Mouse (Mus musculus): ENCODE results near the gene Clmn. TPM values are rescaled to one million over a fixed set of nuclear protein-coding genes. Genes with fewer than 3 reads are reported as not detected.

Gene Clmn
- polyA plus RNA-seq (2015; fragmentation: Nextera tagmentation; extraction: Ambion mirVana): 0.62 and 0.65 TPM in 2 replicates

DNA sequence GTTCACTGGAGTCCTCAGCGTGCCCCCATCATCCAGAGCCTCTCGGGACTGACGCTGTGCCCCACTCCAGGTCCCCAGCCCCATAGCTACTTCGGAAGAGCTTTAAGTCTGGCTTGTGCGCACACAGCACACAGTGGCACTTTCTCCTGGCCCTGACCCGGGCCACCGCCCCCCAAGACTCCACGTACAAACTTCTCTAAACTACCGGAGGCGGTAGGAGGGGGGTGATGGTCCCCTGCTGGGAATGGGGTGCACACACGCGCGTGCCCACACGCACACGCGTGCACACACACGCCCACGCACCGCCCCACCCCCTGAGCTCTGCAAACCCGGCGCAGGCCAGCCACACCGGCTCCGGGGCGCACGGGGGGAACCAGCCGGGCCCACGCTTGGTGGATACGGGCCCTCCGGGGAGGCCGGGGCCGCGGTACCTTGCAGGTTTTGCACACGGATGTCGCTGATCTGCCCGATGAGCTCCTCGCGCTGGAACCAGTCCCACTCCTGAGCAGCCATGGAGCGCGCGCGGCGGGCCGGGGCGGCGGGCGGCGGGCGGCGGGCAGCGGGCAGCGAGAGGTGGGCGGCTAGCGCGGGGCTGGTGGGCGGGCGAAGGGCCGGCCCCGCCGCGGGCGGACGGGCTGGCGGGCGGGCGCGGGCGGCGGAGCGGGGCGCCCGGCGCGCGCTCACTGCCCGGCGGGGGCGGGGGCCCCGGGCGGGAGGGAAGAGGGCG, at the start of gene Clmn:
TSS of gene Clmn (minus strand) at position 638 of the 727 bp plus-strand sequence.
- no peak for DNase-seq (ENCODE audit: low spot score)

DNA sequence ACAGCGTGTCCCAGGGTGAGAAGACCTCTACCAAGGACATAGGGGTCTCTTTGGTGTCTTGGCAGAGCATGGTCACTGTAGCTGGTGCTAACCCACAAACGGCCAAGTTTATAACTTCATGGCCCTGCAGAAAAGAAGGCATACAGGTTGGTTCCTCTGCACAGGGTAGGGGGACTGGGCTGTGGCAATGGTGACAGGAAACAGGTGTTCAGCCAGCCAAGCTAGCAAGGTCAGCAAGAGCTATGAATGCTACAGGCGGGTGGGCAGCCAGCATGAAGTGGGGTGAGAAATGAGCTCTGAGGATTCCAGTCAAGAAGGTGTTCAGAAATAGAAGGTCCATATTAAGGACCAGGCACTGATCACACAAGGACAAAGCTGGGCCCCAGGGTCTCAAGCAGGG, 48.1 kb upstream of the Clmn start:
- DNase-seq (ENCODE audit: low spot score): no peak

DNA sequence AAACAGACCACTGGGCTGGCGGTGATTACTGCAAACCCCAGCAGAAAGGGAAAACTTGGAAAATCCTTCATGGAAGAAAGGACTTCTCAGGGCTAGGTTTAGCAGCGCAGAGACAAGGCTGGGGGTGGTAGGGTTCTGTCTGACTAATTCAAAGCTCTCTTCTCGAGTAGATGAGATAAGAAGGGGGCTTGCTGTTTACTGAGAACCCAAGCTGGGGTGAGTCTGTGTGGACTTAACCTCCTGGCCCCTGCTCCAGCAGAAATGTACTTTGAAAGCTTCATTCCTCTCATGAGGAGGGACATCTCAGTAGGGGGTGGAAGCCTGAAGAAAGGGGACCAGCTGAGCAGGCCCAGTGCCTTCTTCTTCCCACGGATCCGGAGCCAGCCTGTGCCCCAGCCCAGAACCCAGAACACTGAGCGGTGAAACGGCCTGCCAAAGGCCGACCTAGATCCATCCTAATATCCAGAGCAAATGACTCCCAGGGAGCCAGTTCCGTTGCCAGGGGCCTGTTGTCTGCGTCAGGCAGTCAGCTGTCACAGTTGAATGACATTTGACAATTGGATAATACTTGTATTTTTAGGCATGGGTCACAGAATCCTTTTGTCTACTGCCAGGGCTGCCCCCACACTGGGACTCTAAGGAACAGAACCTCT, 47.5 kb upstream of the Clmn start:
- no peak for DNase-seq (ENCODE audit: low spot score)

DNA sequence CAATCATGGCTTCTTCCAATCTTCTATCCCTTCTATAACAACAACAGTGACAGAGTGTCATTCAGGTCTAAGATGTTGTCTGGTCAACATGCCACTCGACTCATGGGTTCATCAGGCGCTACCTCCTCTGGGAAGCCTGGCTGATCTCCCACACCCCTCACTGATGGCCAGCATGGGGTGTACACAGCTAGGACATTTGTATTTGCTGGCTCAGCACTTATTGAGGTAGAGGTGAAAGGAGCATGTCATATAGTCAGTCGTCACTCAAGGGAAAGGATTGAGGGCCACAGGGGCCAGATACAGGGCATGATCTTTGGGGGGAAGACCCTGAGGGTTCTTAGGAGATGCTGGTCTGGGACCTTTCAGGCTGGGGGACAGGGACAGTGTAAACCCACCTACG, 44.9 kb upstream of the Clmn start:
- no peak for DNase-seq (ENCODE audit: low spot score)

DNA sequence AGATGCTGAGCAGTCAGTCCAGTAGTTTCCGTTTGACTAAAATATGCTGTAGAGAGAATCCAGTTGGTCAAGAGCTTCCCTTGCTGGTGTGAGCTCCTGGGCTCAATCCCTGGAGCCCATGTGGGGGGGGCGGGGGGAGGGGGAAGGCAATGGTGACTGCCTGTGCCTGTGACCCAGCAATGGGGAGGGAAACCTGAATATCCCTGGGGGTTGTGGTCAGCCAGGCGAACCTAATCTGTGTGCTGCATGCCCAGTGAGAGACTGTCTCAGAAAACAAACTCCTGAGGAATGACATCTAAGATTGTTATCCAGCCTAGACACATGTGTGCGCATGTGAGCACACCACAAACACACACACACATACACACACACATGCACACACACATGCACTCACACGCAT, 44.1 kb upstream of the Clmn start:
- DNase-seq (ENCODE audit: low spot score): no peak

DNA sequence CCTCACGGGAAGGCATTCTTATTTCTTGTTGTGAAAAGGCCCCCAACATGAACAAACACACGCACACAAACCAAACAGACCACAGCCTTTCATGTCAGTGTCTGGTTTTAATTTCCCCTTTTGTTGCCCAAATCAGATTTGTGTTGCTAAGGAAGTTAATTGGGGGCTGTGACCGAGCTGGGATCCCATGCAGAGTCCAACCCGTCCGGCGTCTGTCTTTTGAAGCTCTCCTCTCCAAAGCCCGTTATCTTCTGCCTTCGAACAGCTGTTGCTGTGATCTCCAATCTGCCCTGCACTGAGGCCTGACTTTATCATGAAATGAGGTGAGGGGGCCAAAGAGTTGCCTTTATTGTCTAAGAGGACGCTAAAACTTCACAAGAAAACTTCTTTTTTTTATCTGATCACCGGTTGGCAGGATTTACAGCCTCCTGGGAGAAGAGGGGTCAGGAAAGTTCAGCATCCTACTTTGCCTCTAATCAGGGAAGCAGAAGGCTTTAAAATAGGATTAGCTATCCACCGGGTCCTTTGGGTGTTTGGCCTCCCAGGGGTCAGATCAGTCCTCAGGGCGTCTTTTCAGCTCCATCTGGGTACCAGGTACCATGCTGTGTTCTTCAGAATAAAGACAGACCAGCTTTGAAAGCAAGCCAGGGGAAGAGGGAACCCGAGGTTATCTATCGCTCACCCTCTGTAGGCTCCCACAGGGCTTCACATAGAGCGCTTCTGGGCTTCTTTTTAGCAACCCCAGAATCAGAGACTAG, 43.3 kb upstream of the Clmn start:
- no peak for DNase-seq (ENCODE audit: low spot score)

DNA sequence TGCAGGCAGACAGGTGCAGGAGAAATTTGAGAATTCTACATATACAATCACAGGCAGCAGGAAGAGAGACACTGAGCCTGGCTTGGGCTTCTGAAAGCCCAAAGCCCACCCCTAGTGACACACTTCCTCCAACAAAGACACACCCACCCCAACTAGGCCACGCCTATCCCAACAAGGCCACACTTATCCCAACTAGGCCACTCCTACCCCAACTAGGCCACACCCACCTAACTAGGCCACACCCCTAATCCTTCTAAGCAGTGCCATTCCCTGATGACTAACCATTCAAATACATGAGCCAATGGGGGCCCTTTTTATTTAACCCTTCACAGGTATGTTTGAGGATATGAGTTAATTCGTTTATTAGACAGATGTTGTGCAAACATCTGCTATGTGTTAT, 42.3 kb upstream of the Clmn start:
- no peak for DNase-seq (ENCODE audit: low spot score)

DNA sequence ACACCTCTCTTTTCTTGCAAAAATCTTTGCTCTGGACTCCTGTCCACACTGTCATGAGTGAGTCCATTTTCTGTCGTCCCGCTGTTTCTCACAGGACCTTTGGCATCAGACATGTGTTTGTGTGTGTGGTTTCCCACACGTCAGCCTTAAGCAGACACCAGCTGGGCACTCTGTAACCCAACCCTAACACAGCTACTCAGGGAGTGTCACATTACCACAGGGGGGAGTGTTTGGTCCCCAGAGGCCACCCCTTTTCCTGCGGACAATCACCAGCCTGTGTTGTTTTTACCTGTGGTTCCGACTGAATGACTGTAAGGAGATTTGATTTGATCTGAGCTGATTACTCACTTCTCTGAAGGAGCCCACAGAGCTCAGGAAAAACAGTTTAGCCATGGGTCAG, 39.3 kb upstream of the Clmn start:
- DNase-seq (ENCODE audit: low spot score): no peak

DNA sequence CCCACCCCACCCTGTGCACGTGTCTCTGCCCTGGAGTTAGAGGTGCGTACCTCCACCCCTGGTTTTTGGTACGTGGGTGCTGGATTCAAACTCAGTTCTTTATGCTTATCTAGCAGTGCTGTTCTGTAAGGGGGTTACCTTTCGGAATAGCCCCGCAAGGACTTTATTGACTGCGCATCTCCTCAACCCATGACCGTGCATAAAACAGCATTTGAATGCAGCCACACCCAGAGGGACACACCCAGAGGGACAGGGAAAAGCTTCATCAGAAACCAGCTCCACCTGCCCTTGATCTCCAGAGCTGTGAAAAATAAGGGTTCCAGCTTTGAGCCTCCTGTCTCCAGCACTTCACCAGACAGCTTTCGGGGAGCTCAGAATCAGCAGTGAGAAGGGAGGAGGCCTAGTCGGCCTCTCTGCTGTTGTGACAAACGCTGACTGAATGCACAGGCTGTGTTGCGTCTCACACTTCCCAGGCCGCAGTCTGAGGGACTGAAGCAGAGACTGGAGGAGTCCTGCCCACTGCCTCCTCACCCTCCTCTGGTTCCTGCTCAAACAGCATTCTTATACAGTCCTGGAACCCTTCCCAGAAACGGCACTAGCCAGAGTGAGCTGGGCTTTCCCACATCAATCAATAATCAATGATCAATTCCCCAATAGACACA, 37.6 kb upstream of the Clmn start:
- no peak for DNase-seq (ENCODE audit: low spot score)

DNA sequence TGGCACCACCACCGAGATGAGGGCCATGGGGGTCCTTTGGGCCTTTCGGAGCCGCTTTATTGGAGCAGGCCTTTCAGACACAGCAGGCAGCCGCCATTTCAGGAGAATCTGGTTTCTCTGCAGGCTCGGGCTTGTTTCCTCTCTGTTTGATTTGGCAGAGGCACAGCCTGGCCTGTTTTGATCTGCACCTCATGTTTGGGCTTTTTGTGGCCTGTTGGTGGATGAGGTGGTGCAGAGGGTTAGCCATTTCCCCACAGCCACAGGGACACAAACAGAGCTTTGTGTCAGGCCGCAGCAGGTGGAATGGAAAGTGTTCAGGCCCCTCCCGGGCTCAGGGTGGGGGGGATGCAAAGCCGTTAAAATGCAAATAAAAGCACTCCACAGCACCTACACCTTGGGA, 36.4 kb upstream of the Clmn start:
- DNase-seq (ENCODE audit: low spot score): no peak

DNA sequence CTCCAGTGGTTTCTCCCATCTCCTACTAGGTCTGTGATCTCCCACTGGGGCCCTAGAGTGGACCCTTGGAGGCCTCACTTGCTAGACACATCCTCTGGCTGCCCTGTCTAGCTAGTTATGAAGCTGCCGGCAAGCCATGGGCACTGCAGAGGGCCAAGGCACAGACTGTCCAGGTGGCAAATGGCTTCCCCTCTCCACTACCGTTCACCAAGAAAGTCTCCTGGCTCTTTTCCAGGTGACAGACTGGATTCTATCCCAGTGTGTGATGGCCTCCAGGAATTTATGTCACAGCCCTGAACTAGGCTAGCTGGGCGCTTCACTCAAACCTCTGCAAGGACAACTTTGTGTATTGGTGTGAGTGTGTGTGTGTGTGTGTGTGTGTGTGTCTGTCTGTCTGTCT, 35.0 kb upstream of the Clmn start:
- DNase-seq (ENCODE audit: low spot score): no peak

DNA sequence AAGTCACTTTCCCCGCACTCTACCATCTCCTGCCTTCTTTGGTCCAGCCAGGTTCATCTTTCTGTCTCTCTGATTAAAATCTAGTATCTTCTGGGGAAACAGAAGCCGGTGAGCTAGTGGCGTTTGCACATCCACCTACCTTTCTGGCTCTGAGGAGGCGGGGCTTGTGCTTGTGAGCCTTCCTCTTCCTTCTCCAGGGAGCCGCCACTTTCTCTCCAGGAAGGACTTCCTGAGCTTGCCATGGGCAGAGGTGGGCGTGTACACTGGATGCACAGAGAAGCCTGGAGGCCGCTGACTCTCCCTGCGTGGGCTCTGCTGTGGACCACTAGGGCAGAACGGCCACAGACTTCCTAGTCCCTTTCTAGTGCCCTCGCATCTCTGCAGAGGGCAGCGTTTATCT, 34.3 kb upstream of the Clmn start:
- DNase-seq (ENCODE audit: low spot score): no peak

DNA sequence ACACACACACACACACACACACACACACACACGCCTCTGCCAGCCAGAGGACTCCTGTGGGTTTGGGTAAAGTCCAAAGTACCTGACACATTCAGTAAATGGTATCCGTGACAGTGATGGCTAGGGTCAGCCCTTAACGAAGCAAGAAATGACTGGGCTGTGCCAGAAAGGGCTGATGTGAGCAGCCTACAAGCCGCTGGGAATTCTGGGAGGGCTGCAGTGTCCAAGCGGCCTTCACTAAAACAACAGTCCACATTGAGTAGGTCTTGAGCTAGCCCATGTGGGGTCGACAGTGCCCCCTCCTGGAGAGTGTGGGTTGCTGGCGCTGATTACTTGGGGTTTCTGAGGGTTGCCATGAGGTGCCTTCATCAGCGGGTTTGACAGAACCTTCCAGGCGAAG, 33.8 kb upstream of the Clmn start:
- no peak for DNase-seq (ENCODE audit: low spot score)

DNA sequence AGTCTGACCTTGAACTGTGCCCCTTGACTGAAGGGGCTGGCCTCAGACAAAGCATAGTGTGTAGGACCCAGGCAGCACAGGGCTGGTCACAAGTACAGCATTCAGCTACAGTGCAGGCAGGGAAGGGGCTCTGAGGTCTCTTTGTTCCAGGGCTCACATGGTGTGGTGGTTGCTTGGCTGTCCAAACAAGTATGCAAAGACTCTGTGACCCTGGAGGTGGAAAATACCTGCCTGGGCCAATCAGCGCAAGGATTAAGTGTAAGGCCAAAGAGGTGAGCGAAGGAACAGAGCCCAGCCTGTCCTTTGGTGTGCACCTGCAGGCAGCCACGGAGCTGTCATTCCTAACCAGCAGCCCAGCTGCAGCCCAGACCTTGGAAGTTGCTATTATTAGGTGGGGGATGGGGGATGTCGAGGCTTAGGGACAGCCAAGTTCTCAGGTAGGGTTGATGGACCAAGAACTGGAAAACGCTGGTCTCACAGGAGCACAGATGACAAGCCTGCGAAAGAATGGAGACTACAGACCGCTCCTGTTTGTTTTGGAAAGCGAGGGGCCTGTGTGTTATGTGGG, 32.3 kb upstream of the Clmn start:
- DNase-seq (ENCODE audit: low spot score): no peak

DNA sequence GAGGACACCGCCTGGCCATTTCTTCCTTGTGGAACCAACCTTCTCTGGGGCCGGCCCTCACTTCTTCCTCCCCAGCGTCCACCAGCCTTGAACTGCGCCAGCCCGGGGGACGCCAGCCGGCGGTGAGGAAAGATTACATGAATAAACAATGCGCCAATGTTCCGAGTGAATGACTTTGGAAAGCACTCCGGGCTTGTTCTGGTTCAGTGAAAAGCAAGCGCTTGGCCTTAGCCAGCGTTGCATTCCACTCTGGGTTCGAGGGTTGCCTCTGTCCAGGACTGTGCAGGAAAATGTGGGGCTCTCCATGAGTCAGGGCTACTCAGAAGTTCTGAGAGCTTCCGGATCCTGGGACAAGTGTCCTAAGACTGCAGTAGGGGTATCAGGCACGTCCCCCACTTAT, 31.8 kb upstream of the Clmn start:
- DNase-seq (ENCODE audit: low spot score): no peak

DNA sequence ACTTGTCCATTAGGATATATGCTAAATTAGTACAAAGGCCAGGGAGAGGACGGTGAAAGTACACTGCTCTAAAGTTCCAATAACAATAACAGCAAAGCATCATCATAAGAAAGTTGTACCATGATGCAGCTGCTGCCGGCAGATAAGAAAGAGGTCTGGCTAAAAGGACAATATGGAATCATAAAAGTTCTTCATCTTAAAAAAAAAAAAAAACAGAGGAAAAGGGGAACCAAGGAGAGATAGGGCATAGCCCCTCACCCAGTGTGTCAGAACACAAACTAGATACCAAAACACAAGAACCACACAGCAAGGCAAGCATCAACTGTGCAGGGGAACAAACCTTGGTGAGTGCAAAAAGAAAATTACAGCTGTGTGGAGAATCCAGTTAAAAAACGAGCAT, 27.4 kb upstream of the Clmn start:
- DNase-seq (ENCODE audit: low spot score): no peak

DNA sequence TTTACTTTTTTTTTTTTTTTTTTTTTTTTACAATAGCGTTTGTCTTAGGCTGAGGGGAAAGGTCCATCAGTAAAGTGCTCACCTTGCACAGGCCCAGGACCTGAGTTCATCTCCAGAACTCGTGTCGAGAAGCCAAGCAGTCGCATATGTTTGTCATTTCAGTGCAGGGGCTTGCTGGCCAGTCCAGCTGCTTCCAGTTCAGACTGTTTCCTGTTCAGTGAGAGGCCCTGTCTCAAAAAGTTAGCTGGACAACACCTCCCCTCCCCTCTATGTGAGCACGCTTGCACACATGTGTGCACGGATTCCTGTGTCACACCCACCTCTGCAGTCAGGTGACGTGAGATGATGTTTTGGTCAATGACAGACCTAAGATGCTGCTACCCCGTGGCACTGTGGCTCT, 25.2 kb upstream of the Clmn start:
- no peak for DNase-seq (ENCODE audit: low spot score)

DNA sequence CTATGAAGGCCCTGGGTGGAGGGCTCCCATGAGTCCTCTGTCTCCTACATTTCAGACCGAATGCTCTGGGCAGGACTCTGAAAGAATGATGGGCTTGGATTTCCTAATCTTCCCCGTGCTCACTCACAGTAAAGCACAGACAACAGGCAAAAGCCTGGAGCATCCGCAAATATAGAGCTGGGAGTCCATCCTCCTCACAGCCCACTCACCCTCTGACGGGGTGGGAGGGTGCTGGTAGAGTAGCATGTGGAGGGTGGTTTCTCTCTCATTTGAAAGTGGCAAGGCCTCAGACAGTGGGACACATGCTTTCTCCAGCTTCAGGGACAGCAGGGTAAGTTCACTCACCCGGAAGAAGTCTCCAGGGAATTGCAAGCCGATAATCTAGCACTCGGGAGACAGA, 21.2 kb upstream of the Clmn start:
- DNase-seq (ENCODE audit: low spot score): no peak

DNA sequence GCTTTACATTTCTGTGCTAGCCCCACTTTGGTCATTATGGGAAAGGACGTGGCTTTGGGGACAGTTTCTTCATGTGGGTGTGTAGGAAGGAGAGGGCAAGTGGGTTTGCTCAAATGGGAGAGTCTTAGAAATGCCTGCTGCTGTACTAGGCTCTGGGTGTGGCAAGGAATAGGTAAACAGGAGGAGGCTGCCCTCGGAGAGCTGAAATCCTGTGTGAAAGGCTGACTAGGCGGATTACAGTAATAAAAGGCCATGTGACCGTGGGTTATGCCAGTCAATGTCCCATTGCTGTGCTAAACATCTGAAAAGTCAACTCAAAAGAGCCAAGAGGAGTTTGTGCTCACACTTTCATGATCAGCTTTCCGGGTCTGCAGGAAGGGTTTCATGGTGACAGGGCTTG, 17.7 kb upstream of the Clmn start:
- no peak for DNase-seq (ENCODE audit: low spot score)

DNA sequence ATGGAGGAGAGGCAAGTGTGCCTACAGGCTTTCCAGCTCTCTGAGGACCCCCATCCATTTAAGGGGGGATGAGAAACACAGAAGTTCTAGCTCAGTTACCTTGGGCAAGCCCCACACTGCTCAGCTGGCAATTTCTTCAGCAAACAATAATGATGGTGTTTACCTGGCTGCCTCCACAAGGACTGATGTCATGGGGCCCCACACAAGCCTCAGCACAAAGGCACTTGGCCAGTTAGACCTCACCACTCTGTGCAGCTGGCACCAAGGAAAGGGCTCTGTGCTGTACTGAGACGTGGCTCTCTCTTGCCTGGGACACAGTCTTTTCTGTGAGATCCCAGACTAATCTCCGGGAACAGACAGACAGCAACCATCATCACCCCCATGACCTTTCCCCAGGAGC, 17.2 kb upstream of the Clmn start:
- no peak for DNase-seq (ENCODE audit: low spot score)

DNA sequence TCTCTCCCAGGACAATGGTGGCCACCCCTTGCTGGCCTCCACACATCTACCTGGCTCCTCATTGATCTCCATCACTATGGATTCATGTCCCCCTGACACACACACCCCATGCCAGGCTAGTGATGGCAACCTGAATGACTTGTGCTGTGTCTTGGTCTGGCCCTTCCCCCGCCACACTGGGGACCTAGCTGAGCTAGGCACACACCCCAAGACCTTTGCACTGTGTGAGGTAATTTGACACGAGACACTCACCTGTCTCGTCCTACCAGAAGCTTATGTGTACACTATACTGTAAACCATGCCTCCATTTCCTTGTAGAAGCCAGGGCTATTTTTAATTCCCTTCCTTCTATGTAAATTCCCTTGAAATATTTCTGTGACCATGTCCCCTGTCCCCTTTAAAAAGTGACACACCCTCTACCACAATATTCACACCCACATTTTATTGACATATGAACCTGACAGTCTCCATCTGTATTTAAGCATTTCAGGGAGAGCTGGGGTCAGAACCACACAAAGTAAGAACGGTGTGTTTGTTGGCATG, 16.7 kb upstream of the Clmn start:
- no peak for DNase-seq (ENCODE audit: low spot score)
